Mouse (Mus musculus) embryonic facial prominence, embryonic 14.5 days (tissue): ENCODE data around the gene Hsf2bp. TPM values are rescaled to one million over a fixed set of nuclear protein-coding genes. Genes with fewer than 3 reads are reported as not detected.
A peak's percentile ranks its signal among the peaks of the same experiment; 100 is the strongest.

Experiments used
- ATAC-seq: fragments of 200-750 bp; cut with Nextera tagmentation; 2 replicates; pipeline ENCODE4 v1.8.0; 2017; ENCODE audit warnings: low read depth, moderate number of reproducible peaks, moderate TSS enrichment
- DNase-seq: peaks from one replicate; pipeline ENCODE4 v3.0.0-alpha.2; 2015; ENCODE audit warnings: low spot score
- H3K27ac ChIP-seq: fragments of 300-500 bp; sonication (generic); replicated peaks from 2 replicates; pipeline ENCODE4 v1.5.1; 2014; ENCODE audit warnings: low read depth, mild to moderate bottlenecking, low read length, moderate library complexity
- H3K27me3 ChIP-seq: fragments of 300-500 bp; sonication (generic); replicated peaks from 2 replicates; pipeline ENCODE4 v1.6.1; 2014; ENCODE audit warnings: low read length; ENCODE audit not compliant: control insufficient read depth, insufficient read depth
- H3K36me3 ChIP-seq: fragments of 300-500 bp; sonication (generic); 2 replicates; pipeline ENCODE4 v1.6.1; 2014; ENCODE audit warnings: low read length, mixed read lengths; ENCODE audit not compliant: control insufficient read depth, insufficient read depth
- H3K4me1 ChIP-seq: fragments of 300-500 bp; sonication (generic); 2 replicates; pipeline ENCODE4 v1.6.1; 2014; ENCODE audit warnings: antibody characterized with exemption, low read length; ENCODE audit not compliant: control insufficient read depth, insufficient read depth
- H3K4me2 ChIP-seq: fragments of 300-500 bp; sonication (generic); 2 replicates; pipeline ENCODE4 v1.6.1; 2014; ENCODE audit warnings: low read depth, mild to moderate bottlenecking, low read length, moderate library complexity, mixed read lengths
- H3K4me3 ChIP-seq: fragments of 300-500 bp; sonication (generic); 2 replicates; pipeline ENCODE4 v1.5.1; 2014; ENCODE audit warnings: low read depth, mild to moderate bottlenecking, low read length
- H3K9ac ChIP-seq: fragments of 300-500 bp; sonication (generic); 2 replicates; pipeline ENCODE4 v1.6.1; 2014; ENCODE audit warnings: low read depth, mild to moderate bottlenecking, low read length, moderate library complexity, mixed read lengths
- H3K9me3 ChIP-seq: fragments of 300-500 bp; sonication (generic); 2 replicates; pipeline ENCODE4 v1.6.1; 2016; ENCODE audit warnings: low read length; ENCODE audit not compliant: control insufficient read depth
- WGBS: fragments of 180-500 bp; shearing (Covaris S2); extraction: QIAGEN DNeasy Blood & Tissue Kit; methylation state at CpG from one replicate; pipeline ENCODE4 v1.1.7; 2014; 5-methylcytosine and 5-hydroxymethylcytosine counted together
- polyA plus RNA-seq: library from polyadenylated mRNA; unstranded; fragments of >200 nt; fragmentation: Nextera tagmentation; extraction: Ambion mirVana; gene quantifications from 2 replicates; pipeline ENCODE4 v1.2.1, GENCODE M21; 2014

The Hsf2bp gene
- polyA plus RNA-seq, result 1.2 and 1.3 TPM in 2 replicates

DNA sequence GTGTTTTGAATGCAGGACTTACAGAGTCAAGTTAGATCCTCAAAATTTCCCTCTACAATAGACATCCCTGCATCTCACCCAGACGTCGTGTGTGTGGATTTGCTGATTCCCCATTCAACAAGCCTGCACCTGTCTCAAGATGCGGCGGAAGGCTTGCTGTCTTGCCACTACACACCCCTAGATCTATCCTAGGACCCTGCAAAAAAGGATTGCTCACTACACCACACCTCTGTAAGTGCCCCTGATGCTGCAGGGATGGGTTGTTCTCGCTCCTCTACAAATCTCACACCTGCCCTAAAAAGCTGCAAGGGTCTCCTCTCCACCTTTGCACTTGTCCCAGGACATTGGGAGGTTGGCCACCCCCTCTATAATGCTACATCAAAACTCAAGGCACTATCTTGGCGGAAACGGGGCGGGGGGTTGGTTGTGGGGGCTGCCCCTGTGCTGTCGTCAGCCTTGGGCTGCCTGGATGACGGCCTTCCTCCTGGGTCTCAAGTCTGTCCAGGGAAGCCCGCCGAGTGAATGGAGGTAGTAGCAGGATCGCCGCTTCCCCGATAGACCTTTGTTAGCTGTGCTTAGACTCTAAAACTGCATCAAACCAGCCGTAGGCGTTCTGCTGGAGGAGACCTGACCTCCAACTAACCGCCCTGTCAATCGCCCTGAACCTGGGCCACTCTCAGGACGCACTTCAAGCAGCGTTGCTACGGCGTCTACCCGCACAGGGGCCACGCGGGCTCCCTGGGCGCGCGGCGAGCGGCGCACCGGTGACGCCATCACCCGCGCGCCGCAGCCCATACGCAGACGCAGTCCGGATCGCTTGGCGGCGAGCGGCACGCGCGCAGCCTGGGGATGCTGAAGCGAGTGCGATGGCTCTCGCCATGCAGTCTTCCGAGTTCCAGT is at the start of gene Hsf2bp, which contains the start of gene Rrp1b:
TSS of gene Hsf2bp (minus strand) at position 741 of the 900 bp plus-strand sequence.
TSS of gene Rrp1b (plus strand) at position 492 of the 900 bp plus-strand sequence.
- Histone ChIP-seq H3K27me3 (no peaks in the 10 kb centered on the region), H3K9me3 (no peaks in the 10 kb centered on the region), H3K4me3 (peak within 1 kb of the TSS; percentile 68), H3K4me2 (peak within 1 kb of the TSS; percentile 66), H3K36me3 (no peaks in the 10 kb centered on the region), H3K4me1 (peaks cover 13% of the 10 kb centered on the region), H3K27ac (peak within 1 kb of the TSS; percentile 86), H3K9ac (peak within 1 kb of the TSS; percentile 78)
- 6% methylated on average over 35 of the region's 52 CpGs for WGBS
- ATAC-seq, result peak; percentile 95
- peak; percentile 91 for DNase-seq

DNA sequence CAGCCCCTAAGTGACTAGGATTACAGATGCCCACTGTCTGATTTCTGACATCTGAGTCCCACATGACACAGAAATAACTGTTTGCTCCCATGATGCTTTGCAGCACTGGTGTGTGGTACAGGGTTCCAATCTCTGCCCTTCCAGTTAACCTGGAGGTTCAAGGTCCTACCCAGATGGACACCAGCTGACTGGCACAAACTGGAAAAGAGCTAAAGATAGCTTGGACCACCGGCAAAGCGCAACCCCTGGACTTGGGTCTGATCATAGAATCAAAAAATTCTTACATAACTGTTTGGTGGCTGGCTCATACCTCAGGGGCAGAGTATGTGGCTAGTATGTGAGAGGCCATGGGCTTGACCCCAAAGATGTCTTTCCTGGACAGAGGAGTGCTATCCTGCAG is 47.2 kb upstream of the Hsf2bp start:
- 0 out of 2 replicates have a peak, but pooled peaks cover 2% of the 10 kb centered on the region for H3K9me3 ChIP-seq
- no peaks in the 10 kb centered on the region for H3K36me3 ChIP-seq
- no peak overlapping the region for H3K9ac ChIP-seq
- H3K27me3 ChIP-seq, result no peaks in the 10 kb centered on the region
- DNase-seq, result no peak
- no peak overlapping the region for H3K4me2 ChIP-seq
- no peak for ATAC-seq
- H3K4me3 ChIP-seq, result no peak overlapping the region
- WGBS, result 92% methylated on average over 2 of the region's 2 CpGs
- no peaks in the 10 kb centered on the region for H3K4me1 ChIP-seq
- H3K27ac ChIP-seq, result no peak overlapping the region

DNA sequence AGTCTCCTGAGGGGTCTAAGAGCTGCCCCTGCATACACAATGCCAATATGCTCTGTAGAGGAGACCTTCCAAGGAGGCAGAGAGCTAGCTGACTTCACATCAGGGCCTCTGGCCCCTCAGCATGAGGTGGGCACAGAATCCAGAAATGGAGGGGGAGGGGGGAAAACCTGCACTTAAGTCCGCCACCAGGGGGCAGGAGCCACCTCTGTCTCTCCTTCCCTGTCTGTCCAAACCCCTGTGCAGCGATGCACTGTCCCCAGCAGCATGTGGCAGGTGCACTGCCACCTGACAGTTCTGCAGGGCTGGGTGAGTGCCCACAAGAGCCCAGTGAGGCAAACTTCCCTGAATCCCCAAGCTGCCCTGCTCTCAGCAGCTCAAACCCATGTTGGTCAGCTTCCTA is 39.0 kb upstream of the Hsf2bp start:
- no peak overlapping the region for H3K27ac ChIP-seq
- DNase-seq, result peak; percentile 30
- no peak overlapping the region for H3K4me2 ChIP-seq
- 0% methylated on average over 1 of the region's 2 CpGs for WGBS
- H3K9ac ChIP-seq, result no peak overlapping the region
- H3K4me3 ChIP-seq, result no peak overlapping the region
- ATAC-seq, result peak; percentile 62
- no peaks in the 10 kb centered on the region for H3K27me3 ChIP-seq
- no peaks in the 10 kb centered on the region for H3K36me3 ChIP-seq
- no peaks in the 10 kb centered on the region for H3K4me1 ChIP-seq
- no peaks in the 10 kb centered on the region for H3K9me3 ChIP-seq

DNA sequence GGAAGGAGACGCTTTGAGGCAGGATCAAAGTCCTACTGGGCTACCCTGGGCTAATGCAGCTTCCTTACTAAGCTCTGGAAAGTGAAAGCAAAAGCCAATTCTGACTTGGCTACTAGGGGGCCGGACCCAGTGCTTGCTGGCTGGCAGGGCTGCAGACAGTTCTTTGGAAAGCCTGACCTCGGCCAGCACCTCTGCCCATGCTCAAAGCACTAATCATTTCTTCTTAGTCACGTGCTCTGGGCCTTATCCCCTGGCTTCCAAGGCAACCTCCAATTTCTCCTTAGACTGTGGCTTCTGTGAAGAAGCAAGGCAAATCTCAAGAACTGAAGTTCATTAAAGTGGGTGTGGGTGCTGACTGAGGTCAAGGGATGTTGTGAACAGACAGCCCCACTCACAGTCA is 38.5 kb upstream of the Hsf2bp start:
- no peaks in the 10 kb centered on the region for H3K27me3 ChIP-seq
- H3K9ac ChIP-seq, result no peak overlapping the region
- no peak overlapping the region for H3K4me2 ChIP-seq
- no peak overlapping the region for H3K27ac ChIP-seq
- 69% methylated on average over 4 of the region's 4 CpGs for WGBS
- no peak overlapping the region for H3K4me3 ChIP-seq
- H3K9me3 ChIP-seq, result no peaks in the 10 kb centered on the region
- ATAC-seq (no peak), DNase-seq (no peak)
- no peaks in the 10 kb centered on the region for H3K36me3 ChIP-seq
- H3K4me1 ChIP-seq, result no peaks in the 10 kb centered on the region

GRCm38 (mm10) chr17:32073359-32073758 is 37.2 kb upstream of the Hsf2bp start:
- Histone ChIP-seq H3K36me3 (no peaks in the 10 kb centered on the region), H3K9ac (no peak overlapping the region), H3K27me3 (no peaks in the 10 kb centered on the region), H3K4me1 (no peaks in the 10 kb centered on the region), H3K27ac (no peak overlapping the region), H3K4me3 (no peak overlapping the region), H3K4me2 (no peak overlapping the region), H3K9me3 (no peaks in the 10 kb centered on the region)
- ATAC-seq (0 out of 2 replicates have a peak, but pooled peaks have one; percentile 20), DNase-seq (peak; percentile 41)
- 7% methylated on average over 2 of the region's 2 CpGs for WGBS

- H3K27ac ChIP-seq, result no peak overlapping the region
- no peak for DNase-seq
- H3K4me1 ChIP-seq, result no peaks in the 10 kb centered on the region
- 88% methylated on average over 2 of the region's 2 CpGs for WGBS
- no peak overlapping the region for H3K4me3 ChIP-seq
- H3K9me3 ChIP-seq, result no peaks in the 10 kb centered on the region
- H3K36me3 ChIP-seq, result no peaks in the 10 kb centered on the region
- no peak for ATAC-seq
- H3K4me2 ChIP-seq, result no peak overlapping the region
- no peak overlapping the region for H3K9ac ChIP-seq
- H3K27me3 ChIP-seq, result no peaks in the 10 kb centered on the region
These were observed 32.7 kb upstream of the Hsf2bp start for GRCm38 (mm10) chr17:32068810-32069209.

GRCm38 (mm10) chr17:32068381-32068780 is 32.2 kb upstream of the Hsf2bp start:
- 86% methylated on average over 11 of the region's 11 CpGs for WGBS
- no peak for ATAC-seq

GRCm38 (mm10) chr17:32067541-32067940 is 31.4 kb upstream of the Hsf2bp start:
- Histone ChIP-seq H3K4me1 (no peaks in the 10 kb centered on the region), H3K4me3 (no peak overlapping the region), H3K36me3 (no peaks in the 10 kb centered on the region), H3K4me2 (no peak overlapping the region), H3K27me3 (no peaks in the 10 kb centered on the region), H3K27ac (no peak overlapping the region), H3K9ac (no peak overlapping the region), H3K9me3 (no peaks in the 10 kb centered on the region)
- ATAC-seq, result no peak
- DNase-seq, result no peak
- 70% methylated on average over 9 of the region's 9 CpGs for WGBS

More at GRCm38 (mm10) chr17:32068381-32068780, 32.2 kb upstream of the Hsf2bp start:
- Histone ChIP-seq H3K36me3 (no peaks in the 10 kb centered on the region), H3K9me3 (no peaks in the 10 kb centered on the region), H3K27me3 (no peaks in the 10 kb centered on the region), H3K27ac (no peak overlapping the region), H3K9ac (no peak overlapping the region), H3K4me1 (no peaks in the 10 kb centered on the region), H3K4me2 (no peak overlapping the region), H3K4me3 (no peak overlapping the region)
- DNase-seq, result no peak
